Mouse (Mus musculus) right cerebral cortex, adult 2 months (tissue): ENCODE data around the gene Anxa3.
A peak's percentile ranks its signal among the peaks of the same experiment; 100 is the strongest.

Experiments used
- DNase-seq, 2 experiments: peaks; one replicate each; pipeline ENCODE4 v3.0.0; 2021 to 2022; ENCODE audit warnings: low spot score in 2 of 2

Gene Anxa3

GRCm38 (mm10) chr5:96792936-96793718, at the start of gene Anxa3:
Gene Anxa3, plus strand, starts transcription at chr5:96793339.
- DNase-seq, result no peak

GRCm38 (mm10) chr5:96747195-96747984, 45.7 kb upstream of the Anxa3 start:
- DNase-seq, result no peak

- no peak for DNase-seq
Observed at GRCm38 (mm10) chr5:96757615-96758014, 35.5 kb upstream of the Anxa3 start.

- DNase-seq, result no peak
Observed at GRCm38 (mm10) chr5:96762021-96762420, 31.1 kb upstream of the Anxa3 start.

GRCm38 (mm10) chr5:96768846-96769471, 24.2 kb upstream of the Anxa3 start:
- DNase-seq, result peak; percentile 87 to 90

- no peak for DNase-seq
Observed at GRCm38 (mm10) chr5:96783506-96784288, 9.4 kb upstream of the Anxa3 start.

- DNase-seq, result no peak
Observed at GRCm38 (mm10) chr5:96785096-96785495, 8.0 kb upstream of the Anxa3 start.

GRCm38 (mm10) chr5:96792422-96792821, 717 bp upstream of the Anxa3 start:
- no peak for DNase-seq

GRCm38 (mm10) chr5:96793953-96794635, 955 bp downstream of the Anxa3 start:
- DNase-seq, result no peak

GRCm38 (mm10) chr5:96795752-96796151, 2.6 kb downstream of the Anxa3 start:
- no peak for DNase-seq

- no peak for DNase-seq
Observed at GRCm38 (mm10) chr5:96797465-96797864, 4.3 kb downstream of the Anxa3 start.

GRCm38 (mm10) chr5:96799165-96799564, 6.0 kb downstream of the Anxa3 start:
- no peak for DNase-seq

GRCm38 (mm10) chr5:96799969-96800368, 6.8 kb downstream of the Anxa3 start:
- DNase-seq, result no peak

GRCm38 (mm10) chr5:96802185-96802584, 9.0 kb downstream of the Anxa3 start:
- DNase-seq, result no peak

GRCm38 (mm10) chr5:96803091-96803490, 10.0 kb downstream of the Anxa3 start:
- no peak for DNase-seq

GRCm38 (mm10) chr5:96804304-96804703, 11.2 kb downstream of the Anxa3 start:
- DNase-seq, result no peak

GRCm38 (mm10) chr5:96804813-96805212, 11.7 kb downstream of the Anxa3 start:
- DNase-seq, result no peak

- peak; percentile 27 to 33 for DNase-seq
Observed at GRCm38 (mm10) chr5:96810620-96811019, 17.5 kb downstream of the Anxa3 start.

- DNase-seq, result no peak
Observed at GRCm38 (mm10) chr5:96824769-96825327, 31.7 kb downstream of the Anxa3 start.

GRCm38 (mm10) chr5:96827176-96827575, 34.0 kb downstream of the Anxa3 start:
- DNase-seq, result no peak

- no peak for DNase-seq
Observed at GRCm38 (mm10) chr5:96834338-96834737, 41.2 kb downstream of the Anxa3 start.
